Mouse (Mus musculus) activated CD4-positive, CD25-positive, alpha-beta regulatory T cell, adult 9 weeks (primary cell): ENCODE results near the gene Ntrk2. TPM values are rescaled to one million over a fixed set of nuclear protein-coding genes. Genes with fewer than 3 reads are reported as not detected.

Experiments
- polyA plus RNA-seq: library from polyadenylated mRNA; unstranded; fragments of 100-300 nt; shearing (Covaris generic); gene quantifications from one replicate; pipeline ENCODE4 v1.2.1, GENCODE M21; 2017

Ntrk2 gene
- polyA plus RNA-seq = not detected

GRCm38 (mm10) chr13:58806397-58806892, at the start of gene Ntrk2:
Gene Ntrk2 (plus strand): TSS chr13:58806569.

Other genes starting within 250 kb of the Ntrk2 start
- not detected for gene Slc28a3, start 195.7 kb upstream of the Ntrk2 start, polyA plus RNA-seq